Mouse (Mus musculus): ENCODE measurements at regions not wholly inside any gene's neighbourhood (a gene's known extent, or its start where the extent isn't known, plus 50 kb on each side); places are given as distances from the start of the nearest gene placed in this dataset.

DNA sequence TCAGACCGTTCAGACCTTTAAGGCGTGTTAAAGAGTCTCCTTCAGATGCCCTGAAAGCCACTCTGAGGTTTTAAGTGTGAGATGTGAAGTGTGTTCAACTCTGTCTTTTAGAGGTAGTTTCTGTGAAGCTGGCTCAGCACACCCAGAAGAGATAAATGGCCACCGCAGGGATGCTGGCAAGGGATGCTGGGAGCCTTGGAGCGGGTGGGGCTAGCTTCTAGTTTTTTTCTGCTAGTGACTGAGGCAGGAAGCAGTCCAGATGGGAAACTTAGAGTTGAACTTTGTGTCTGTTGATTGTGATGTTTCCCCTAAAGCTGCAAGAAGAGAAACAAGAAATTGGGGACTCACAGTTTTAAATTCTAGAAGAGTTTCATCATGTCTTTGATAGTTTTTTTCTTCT is 143.5 kb downstream of the Cdca7 start:
- H3K4me3 ChIP-seq = no peak overlapping the region
- no peak overlapping the region for H3K4me2 ChIP-seq (replicated peaks)
- H3K27me3 ChIP-seq (replicated peaks) = no peaks in the 10 kb centered on the region
- H3K36me3 ChIP-seq = no peaks in the 10 kb centered on the region
- peaks cover 8% of the 10 kb centered on the region for H3K4me1 ChIP-seq
- H3K9ac ChIP-seq = no peak overlapping the region
- 53% methylated on average over 4 of the region's 4 CpGs for WGBS
- H3K27ac ChIP-seq = no peak overlapping the region
- no peak for ATAC-seq (ENCODE audit: low FRiP score, low read depth)
- no peaks in the 10 kb centered on the region for H3K9me3 ChIP-seq

DNA sequence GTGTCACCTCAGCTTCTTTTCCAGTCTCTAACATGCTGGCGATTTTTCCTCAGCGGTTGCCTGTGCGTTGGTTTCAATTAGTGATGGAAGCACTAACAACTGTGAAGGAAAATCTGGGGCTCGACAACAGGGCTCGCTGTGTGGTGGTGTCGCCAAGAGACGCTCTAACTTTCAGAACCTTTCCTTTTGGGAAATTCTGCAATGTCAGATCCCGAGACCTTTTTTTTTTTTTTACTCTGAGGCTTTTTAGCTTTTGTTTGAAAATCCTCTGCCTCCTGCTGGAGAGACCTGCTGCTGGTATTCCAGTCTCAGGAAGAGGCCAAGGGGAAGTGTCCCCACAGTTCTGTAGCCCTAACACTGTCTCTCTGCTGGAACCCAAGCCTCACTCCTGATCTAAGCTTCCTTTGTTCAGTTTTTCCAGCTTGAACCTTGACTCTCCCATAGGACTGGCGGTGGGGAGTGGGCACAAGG is 144.3 kb downstream of the Cdca7 start:
- no peak overlapping the region for H3K9ac ChIP-seq
- no peak for ATAC-seq (ENCODE audit: low FRiP score, low read depth)
- no peak overlapping the region for H3K4me3 ChIP-seq
- WGBS = 4% methylated on average over 9 of the region's 9 CpGs
- H3K27ac ChIP-seq = no peak overlapping the region
- H3K4me2 ChIP-seq (replicated peaks) = peak overlapping the region; percentile 49
- H3K9me3 ChIP-seq = no peaks in the 10 kb centered on the region
- H3K36me3 ChIP-seq = no peaks in the 10 kb centered on the region
- H3K27me3 ChIP-seq (replicated peaks) = no peaks in the 10 kb centered on the region
- H3K4me1 ChIP-seq = peaks cover 8% of the 10 kb centered on the region

- whole genome bisulfite sequencing = 66% methylated on average over 3 of the region's 3 CpGs
- no peaks in the 10 kb centered on the region for H3K27me3 ChIP-seq (replicated peaks)
- peaks cover 10% of the 10 kb centered on the region for H3K4me1 ChIP-seq
- H3K9ac ChIP-seq = no peak overlapping the region
- no peaks in the 10 kb centered on the region for H3K9me3 ChIP-seq
- H3K27ac ChIP-seq = no peak overlapping the region
- no peak overlapping the region for H3K4me3 ChIP-seq
- no peak overlapping the region for H3K4me2 ChIP-seq (replicated peaks)
- no peaks in the 10 kb centered on the region for H3K36me3 ChIP-seq
- ATAC-seq (ENCODE audit: low FRiP score, low read depth) = no peak
These were observed 152.0 kb downstream of the Cdca7 start for GRCm38 (mm10) chr2:72627915-72628314.

GRCm38 (mm10) chr2:72628626-72629470 is 152.9 kb downstream of the Cdca7 start:
- Histone ChIP-seq H3K4me3 (no peak overlapping the region), H3K27ac (no peak overlapping the region), H3K4me1 (peaks cover 10% of the 10 kb centered on the region), H3K9ac (no peak overlapping the region), H3K4me2 (replicated peaks) (no peak overlapping the region), H3K27me3 (replicated peaks) (no peaks in the 10 kb centered on the region), H3K9me3 (no peaks in the 10 kb centered on the region), H3K36me3 (no peaks in the 10 kb centered on the region)
- WGBS = 44% methylated on average over 16 of the region's 16 CpGs
- no peak for ATAC-seq (ENCODE audit: low FRiP score, low read depth)

- WGBS = 84% methylated on average over 14 of the region's 14 CpGs
- no peak overlapping the region for H3K27ac ChIP-seq
These were observed 153.9 kb downstream of the Cdca7 start for GRCm38 (mm10) chr2:72629691-72630461.

DNA sequence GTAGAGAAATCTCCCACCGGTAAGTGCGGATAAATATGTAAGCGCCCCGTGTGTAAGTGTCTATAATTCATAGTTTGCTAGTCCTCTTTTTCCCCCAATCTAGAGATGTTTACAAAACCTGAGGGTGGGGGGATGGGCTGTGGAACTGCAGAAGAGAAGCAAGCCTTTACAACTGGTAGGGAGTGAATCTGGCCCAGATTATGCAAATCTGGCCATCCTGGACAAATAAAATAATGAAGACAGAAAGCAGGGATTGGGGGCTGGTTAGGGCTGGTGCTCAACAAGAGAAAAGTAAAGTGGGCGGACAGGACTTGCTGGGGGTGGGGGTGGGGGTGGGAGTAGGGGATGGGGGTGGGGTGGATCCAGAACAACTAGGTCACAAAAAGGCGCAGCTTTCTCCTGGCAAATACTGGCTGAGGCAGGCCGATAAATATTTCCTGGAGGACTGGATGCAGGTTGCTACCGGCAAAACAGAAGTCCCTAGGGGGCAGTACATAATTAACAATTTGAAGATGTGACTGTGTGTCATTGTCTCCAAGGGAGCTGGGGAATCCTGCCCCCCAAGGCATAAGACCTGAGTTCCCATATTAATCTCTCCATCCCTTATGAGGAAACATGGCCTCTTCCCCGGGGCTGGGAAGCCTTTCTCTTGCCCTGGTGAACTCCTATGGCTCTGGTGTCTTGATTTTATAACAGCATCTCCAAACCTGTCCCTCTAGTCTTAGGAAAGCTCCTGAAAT is 162.1 kb downstream of the Cdca7 start:
- Histone ChIP-seq H3K27ac (no peak overlapping the region), H3K9ac (no peak overlapping the region), H3K4me1 (peaks cover 11% of the 10 kb centered on the region; the same call in 1 of the 2 replicates), H3K4me2 (replicated peaks) (no peak overlapping the region), H3K9me3 (no peaks in the 10 kb centered on the region), H3K4me3 (no peak overlapping the region), H3K36me3 (no peaks in the 10 kb centered on the region), H3K27me3 (replicated peaks) (no peaks in the 10 kb centered on the region)
- WGBS = 47% methylated on average over 9 of the region's 9 CpGs
- ATAC-seq (ENCODE audit: low FRiP score, low read depth) = peak; percentile 50; the same call in 1 of the 2 replicates

More at GRCm38 (mm10) chr2:72629691-72630461, 153.9 kb downstream of the Cdca7 start:
- Histone ChIP-seq H3K9me3 (no peaks in the 10 kb centered on the region), H3K36me3 (no peaks in the 10 kb centered on the region), H3K4me3 (no peak overlapping the region), H3K27me3 (replicated peaks) (no peaks in the 10 kb centered on the region), H3K4me1 (peaks cover 10% of the 10 kb centered on the region), H3K9ac (no peak overlapping the region), H3K4me2 (replicated peaks) (no peak overlapping the region)
- ATAC-seq (ENCODE audit: low FRiP score, low read depth) = no peak

DNA sequence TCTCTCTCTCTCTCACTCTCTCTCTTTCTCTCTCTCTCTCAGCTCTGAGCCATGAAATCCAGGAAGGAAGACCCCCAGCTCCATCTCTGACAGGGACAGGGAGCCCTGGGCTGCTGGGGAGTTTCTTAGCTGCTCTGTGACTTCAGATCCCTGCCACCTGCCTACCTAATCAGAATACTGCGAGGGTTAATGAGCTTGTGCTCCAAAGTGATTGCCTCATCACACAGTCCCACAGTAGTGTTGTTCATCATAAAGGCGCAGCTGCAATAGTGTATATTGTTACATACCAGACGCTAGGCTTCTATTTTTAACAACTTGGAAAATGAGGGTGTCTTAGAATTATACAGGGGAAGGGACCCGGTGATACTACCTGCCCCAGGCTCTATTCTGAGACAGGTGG is 163.1 kb downstream of the Cdca7 start:
- Histone ChIP-seq H3K9ac (no peak overlapping the region), H3K9me3 (no peaks in the 10 kb centered on the region), H3K36me3 (no peaks in the 10 kb centered on the region), H3K4me1 (peaks cover 11% of the 10 kb centered on the region; the same call in 1 of the 2 replicates), H3K4me2 (replicated peaks) (no peak overlapping the region), H3K27ac (no peak overlapping the region), H3K27me3 (replicated peaks) (no peaks in the 10 kb centered on the region), H3K4me3 (no peak overlapping the region)
- 60% methylated on average over 4 of the region's 4 CpGs for WGBS
- no peak for ATAC-seq (ENCODE audit: low FRiP score, low read depth)

GRCm38 (mm10) chr2:72641228-72641627 is 165.3 kb downstream of the Cdca7 start:
- H3K27me3 ChIP-seq (replicated peaks) = no peaks in the 10 kb centered on the region
- ATAC-seq (ENCODE audit: low FRiP score, low read depth) = no peak
- no peak overlapping the region for H3K9ac ChIP-seq
- no peak overlapping the region for H3K27ac ChIP-seq
- no peaks in the 10 kb centered on the region for H3K9me3 ChIP-seq
- H3K4me2 ChIP-seq (replicated peaks) = no peak overlapping the region
- no peaks in the 10 kb centered on the region for H3K36me3 ChIP-seq
- no peak overlapping the region for H3K4me3 ChIP-seq
- H3K4me1 ChIP-seq = peaks cover 11% of the 10 kb centered on the region; the same call in 1 of the 2 replicates

- Histone ChIP-seq H3K27me3 (replicated peaks) (no peaks in the 10 kb centered on the region), H3K4me2 (replicated peaks) (no peak overlapping the region), H3K27ac (no peak overlapping the region), H3K9ac (no peak overlapping the region), H3K4me1 (0 out of 2 replicates have a peak, but pooled peaks cover under 1% of the 10 kb centered on the region), H3K9me3 (no peaks in the 10 kb centered on the region), H3K36me3 (no peaks in the 10 kb centered on the region), H3K4me3 (no peak overlapping the region)
- 90% methylated on average over 10 of the region's 10 CpGs for WGBS
- no peak for ATAC-seq (ENCODE audit: low FRiP score, low read depth)
These were observed 168.3 kb downstream of the Cdca7 start for GRCm38 (mm10) chr2:72644151-72644843.

DNA sequence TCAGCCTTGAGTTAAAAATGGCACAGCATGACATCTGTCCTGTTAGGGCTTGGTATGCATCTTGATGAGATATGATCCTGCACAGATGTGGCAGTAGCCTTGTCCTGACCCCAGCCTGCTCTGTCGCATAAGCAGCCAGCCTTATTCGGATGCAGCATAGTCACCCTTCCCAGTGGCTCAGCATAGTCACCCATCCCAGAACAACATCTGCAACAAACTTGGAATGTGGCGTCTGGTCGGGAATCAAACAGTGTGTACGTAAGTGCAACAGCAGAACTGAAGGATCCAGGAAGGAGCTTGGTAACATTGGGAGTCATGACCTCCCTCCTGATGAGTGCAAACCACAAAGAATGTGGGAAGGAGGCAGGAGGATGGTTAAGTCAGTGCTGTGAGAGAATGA is 171.7 kb downstream of the Cdca7 start:
- Histone ChIP-seq H3K4me2 (replicated peaks) (no peak overlapping the region), H3K9ac (no peak overlapping the region), H3K4me3 (no peak overlapping the region), H3K27me3 (replicated peaks) (no peaks in the 10 kb centered on the region), H3K36me3 (no peaks in the 10 kb centered on the region), H3K27ac (no peak overlapping the region), H3K9me3 (no peaks in the 10 kb centered on the region), H3K4me1 (no peaks in the 10 kb centered on the region)
- WGBS = 68% methylated on average over 5 of the region's 5 CpGs
- no peak for ATAC-seq (ENCODE audit: low FRiP score, low read depth)

DNA sequence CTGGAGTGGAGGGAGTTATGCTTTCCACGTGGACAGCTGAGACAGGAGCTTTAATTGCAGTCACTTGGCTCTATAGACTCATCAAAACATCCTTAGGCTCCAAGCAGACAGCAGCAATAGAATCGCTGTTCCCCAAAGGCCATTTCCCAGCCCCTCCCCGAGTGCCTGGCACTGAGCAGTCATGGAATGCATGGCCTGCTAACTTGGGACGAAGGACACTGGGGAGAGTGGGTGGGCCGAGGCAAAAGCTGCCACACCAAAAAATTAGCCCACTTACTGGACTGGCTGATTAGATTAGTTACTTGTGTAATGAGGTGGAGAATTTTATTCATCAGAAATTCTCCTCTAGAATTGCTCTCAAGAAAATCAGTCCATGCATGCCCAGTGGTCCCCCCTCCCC is 172.3 kb downstream of the Cdca7 start:
- Histone ChIP-seq H3K27me3 (replicated peaks) (no peaks in the 10 kb centered on the region), H3K4me2 (replicated peaks) (no peak overlapping the region), H3K9ac (no peak overlapping the region), H3K27ac (no peak overlapping the region), H3K9me3 (no peaks in the 10 kb centered on the region), H3K36me3 (no peaks in the 10 kb centered on the region), H3K4me1 (no peaks in the 10 kb centered on the region), H3K4me3 (no peak overlapping the region)
- ATAC-seq (ENCODE audit: low FRiP score, low read depth) = no peak
- 43% methylated on average over 5 of the region's 5 CpGs for WGBS

All from neural tube, embryonic 12.5 days (tissue).